Mouse (Mus musculus): ENCODE measurements around the gene Gm15557. TPM values are rescaled to one million over a fixed set of nuclear protein-coding genes. Genes with fewer than 3 reads are reported as not detected.
"Not testable (repeated sequence)": the region's sequence is repeated elsewhere in the genome, so short reads cannot be mapped to it uniquely, and the experiment has no call there.

Gene Gm15557
- not detected in 2 replicates for polyA plus RNA-seq (2015; fragmentation: Nextera tagmentation; extraction: Ambion mirVana)

- Histone ChIP-seq H3K4me3 (replicated peaks) (no peak within 1 kb of the TSS), H3K4me1 (replicated peaks) (peaks cover 13% of the 10 kb centered on the region), H3K4me2 (replicated peaks) (no peak within 1 kb of the TSS), H3K27ac (no peak within 1 kb of the TSS), H3K27me3 (0 out of 2 replicates have a peak, but pooled peaks cover 7% of the 10 kb centered on the region), H3K9ac (replicated peaks) (no peak within 1 kb of the TSS), H3K36me3 (no peaks in the 10 kb centered on the region), H3K9me3 (no peaks in the 10 kb centered on the region)
- 89% methylated on average over 3 of the region's 3 CpGs for WGBS
- no peak for ATAC-seq
Measured at GRCm38 (mm10) chr2:155940681-155941080, at the start of gene Gm15557. Gene Gm15557 (plus strand): TSS chr2:155940728.

GRCm38 (mm10) chr2:155894307-155895045 is 46.1 kb upstream of the Gm15557 start:
- H3K4me1 ChIP-seq (replicated peaks): no peaks in the 10 kb centered on the region
- H3K27me3 ChIP-seq: no peaks in the 10 kb centered on the region
- peaks cover 41% of the 10 kb centered on the region for H3K36me3 ChIP-seq
- no peak overlapping the region for H3K9ac ChIP-seq (replicated peaks)
- H3K4me3 ChIP-seq (replicated peaks): no peak overlapping the region
- no peak overlapping the region for H3K27ac ChIP-seq
- H3K9me3 ChIP-seq: no peaks in the 10 kb centered on the region
- no peak overlapping the region for H3K4me2 ChIP-seq (replicated peaks)
- ATAC-seq: no peak
- 89% methylated on average over 13 of the region's 13 CpGs for WGBS

- Histone ChIP-seq H3K27me3 (no peaks in the 10 kb centered on the region), H3K4me3 (replicated peaks) (no peak overlapping the region), H3K9me3 (no peaks in the 10 kb centered on the region), H3K9ac (replicated peaks) (no peak overlapping the region), H3K27ac (no peak overlapping the region), H3K4me1 (replicated peaks) (no peaks in the 10 kb centered on the region), H3K4me2 (replicated peaks) (no peak overlapping the region), H3K36me3 (peaks cover 46% of the 10 kb centered on the region)
- ATAC-seq: no peak
- WGBS: 90% methylated on average over 16 of the region's 16 CpGs
Measured at GRCm38 (mm10) chr2:155895046-155895735, 45.3 kb upstream of the Gm15557 start.

GRCm38 (mm10) chr2:155902989-155903631 is 37.4 kb upstream of the Gm15557 start:
- Histone ChIP-seq H3K4me3 (replicated peaks) (no peak overlapping the region), H3K27ac (no peak overlapping the region), H3K27me3 (no peaks in the 10 kb centered on the region), H3K4me1 (replicated peaks) (no peaks in the 10 kb centered on the region), H3K9me3 (no peaks in the 10 kb centered on the region), H3K9ac (replicated peaks) (no peak overlapping the region), H3K36me3 (peaks cover 50% of the 10 kb centered on the region), H3K4me2 (replicated peaks) (no peak overlapping the region)
- WGBS: 86% methylated on average over 16 of the region's 16 CpGs
- ATAC-seq: no peak

GRCm38 (mm10) chr2:155903632-155904008 is 36.9 kb upstream of the Gm15557 start:
- no peak overlapping the region for H3K4me3 ChIP-seq (replicated peaks)
- H3K9ac ChIP-seq (replicated peaks): no peak overlapping the region
- 94% methylated on average over 6 of the region's 6 CpGs for WGBS
- ATAC-seq: no peak
- no peaks in the 10 kb centered on the region for H3K9me3 ChIP-seq
- H3K4me2 ChIP-seq (replicated peaks): no peak overlapping the region
- H3K27me3 ChIP-seq: no peaks in the 10 kb centered on the region
- H3K4me1 ChIP-seq (replicated peaks): no peaks in the 10 kb centered on the region
- peaks cover 48% of the 10 kb centered on the region for H3K36me3 ChIP-seq
- no peak overlapping the region for H3K27ac ChIP-seq

GRCm38 (mm10) chr2:155914684-155915083 is 25.8 kb upstream of the Gm15557 start:
- H3K36me3 ChIP-seq: peaks cover 64% of the 10 kb centered on the region
- no peaks in the 10 kb centered on the region for H3K4me1 ChIP-seq (replicated peaks)
- WGBS: 94% methylated on average over 6 of the region's 6 CpGs
- no peak overlapping the region for H3K27ac ChIP-seq
- no peak overlapping the region for H3K9ac ChIP-seq (replicated peaks)
- H3K9me3 ChIP-seq: no peaks in the 10 kb centered on the region
- H3K4me2 ChIP-seq (replicated peaks): no peak overlapping the region
- no peak for ATAC-seq
- H3K4me3 ChIP-seq (replicated peaks): no peak overlapping the region
- H3K27me3 ChIP-seq: no peaks in the 10 kb centered on the region

GRCm38 (mm10) chr2:155923143-155923542 is 17.4 kb upstream of the Gm15557 start:
- Histone ChIP-seq H3K27ac (no peak overlapping the region), H3K36me3 (peaks cover 28% of the 10 kb centered on the region), H3K4me2 (replicated peaks) (no peak overlapping the region), H3K27me3 (no peaks in the 10 kb centered on the region), H3K4me1 (replicated peaks) (peaks cover under 1% of the 10 kb centered on the region; the same call in 1 of the 2 replicates), H3K9ac (replicated peaks) (no peak overlapping the region), H3K9me3 (no peaks in the 10 kb centered on the region), H3K4me3 (replicated peaks) (no peak overlapping the region)
- no peak for ATAC-seq
- WGBS: 98% methylated on average over 7 of the region's 7 CpGs

- Histone ChIP-seq H3K4me1 (replicated peaks) (peaks cover 14% of the 10 kb centered on the region), H3K36me3 (peaks cover 14% of the 10 kb centered on the region)
- H3K4me2 ChIP-seq (replicated peaks); H3K27ac ChIP-seq; H3K9ac ChIP-seq (replicated peaks); H3K4me3 ChIP-seq (replicated peaks); H3K9me3 ChIP-seq; ATAC-seq; H3K27me3 ChIP-seq: not testable (repeated sequence)
- 97% methylated on average over 6 of the region's 6 CpGs for WGBS
Measured at GRCm38 (mm10) chr2:155925213-155925612, 15.3 kb upstream of the Gm15557 start.

- Histone ChIP-seq H3K4me2 (replicated peaks) (peak overlapping the region; percentile 69), H3K9ac (replicated peaks) (0 out of 2 replicates have a peak overlapping the region, but pooled peaks have one; percentile 68), H3K27me3 (no peaks in the 10 kb centered on the region), H3K9me3 (no peaks in the 10 kb centered on the region), H3K4me1 (replicated peaks) (peaks cover 19% of the 10 kb centered on the region), H3K36me3 (peaks cover 7% of the 10 kb centered on the region; the same call in 1 of the 2 replicates), H3K27ac (no peak overlapping the region), H3K4me3 (replicated peaks) (peak overlapping the region; percentile 69)
- 78% methylated on average over 7 of the region's 7 CpGs for WGBS
- no peak for ATAC-seq
Measured at GRCm38 (mm10) chr2:155928711-155929345, 11.7 kb upstream of the Gm15557 start.

GRCm38 (mm10) chr2:155929531-155930442 is 10.7 kb upstream of the Gm15557 start, which contains the start of gene Uqcc1:
Gene Uqcc1 (minus strand): TSS chr2:155930310.
- Histone ChIP-seq H3K4me2 (replicated peaks) (peak within 1 kb of the TSS; percentile 69), H3K9me3 (no peaks in the 10 kb centered on the region), H3K27me3 (no peaks in the 10 kb centered on the region), H3K4me3 (replicated peaks) (peak within 1 kb of the TSS; percentile 69), H3K4me1 (replicated peaks) (peaks cover 19% of the 10 kb centered on the region), H3K27ac (peak within 1 kb of the TSS; percentile 88), H3K9ac (replicated peaks) (peak within 1 kb of the TSS; percentile 68), H3K36me3 (no peaks in the 10 kb centered on the region)
- WGBS: under 1% methylated on average over 38 of the region's 38 CpGs
- ATAC-seq: peak; percentile 97

All from midbrain, embryonic 13.5 days (tissue).